Mouse (Mus musculus): ENCODE measurements around the gene Atp6v0e.

- TF ChIP-seq CTCF (IDR thresholded peaks at IDR 0.05; ENCODE audit: low read depth, low read length): no peak
- TF ChIP-seq POLR2A (IDR thresholded peaks at IDR 0.05; ENCODE audit: insufficient read depth, low read length): peak; percentile 69
Measured at GRCm38 (mm10) chr17:26676252-26676615, 13.2 kb downstream of the Atp6v0e start.
